Mouse (Mus musculus) layer of hippocampus, postnatal 10 days (tissue): Measurements from ENCODE around the gene Ubqln1. TPM values are rescaled to one million over a fixed set of nuclear protein-coding genes. Genes with fewer than 3 reads are reported as not detected.

ENCODE experiments used
- DNase-seq, 2 experiments: peaks; one replicate each; pipeline ENCODE4 v3.0.0; 2021; ENCODE audit warnings: low spot score in 2 of 2
- total RNA-seq, 2 experiments: library from RNA; stranded (reverse); gene quantifications; 2 replicates each; pipeline ENCODE4 v1.2.3; 2021

Ubqln1 gene
- total RNA-seq, 2 experiments from 2014 or later, result 129 to 135 TPM

GRCm38 (mm10) chr13:58201908-58202307 lies 13.5 kb downstream of the Ubqln1 start:
- no peak for DNase-seq

GRCm38 (mm10) chr13:58201343-58201742 lies 14.1 kb downstream of the Ubqln1 start:
- no peak for DNase-seq

- no peak for DNase-seq
Measured at GRCm38 (mm10) chr13:58197981-58198640, 17.3 kb downstream of the Ubqln1 start.

GRCm38 (mm10) chr13:58197211-58197610 lies 18.2 kb downstream of the Ubqln1 start:
- no peak for DNase-seq

GRCm38 (mm10) chr13:58194908-58195307 lies 20.5 kb downstream of the Ubqln1 start:
- DNase-seq, result no peak

GRCm38 (mm10) chr13:58193221-58193620 lies 22.2 kb downstream of the Ubqln1 start:
- no peak for DNase-seq

GRCm38 (mm10) chr13:58192146-58192545 lies 23.3 kb downstream of the Ubqln1 start:
- DNase-seq, result no peak

GRCm38 (mm10) chr13:58191516-58191915 lies 23.9 kb downstream of the Ubqln1 start:
- no peak for DNase-seq

- no peak for DNase-seq
Measured at GRCm38 (mm10) chr13:58189473-58189872, 26.0 kb downstream of the Ubqln1 start.

GRCm38 (mm10) chr13:58188412-58188811 lies 27.0 kb downstream of the Ubqln1 start:
- DNase-seq, result peak; percentile 82 to 83

- DNase-seq, result no peak
Measured at GRCm38 (mm10) chr13:58187751-58188150, 27.7 kb downstream of the Ubqln1 start.

- DNase-seq, result no peak
Measured at GRCm38 (mm10) chr13:58186281-58186680, 29.2 kb downstream of the Ubqln1 start.

GRCm38 (mm10) chr13:58184111-58184510 lies 31.3 kb downstream of the Ubqln1 start:
- DNase-seq, result no peak

- DNase-seq, result no peak
Measured at GRCm38 (mm10) chr13:58181607-58182551, 33.6 kb downstream of the Ubqln1 start.

GRCm38 (mm10) chr13:58177511-58178208 lies 37.8 kb downstream of the Ubqln1 start:
- peak; percentile 100 for DNase-seq

GRCm38 (mm10) chr13:58176105-58176504 lies 39.3 kb downstream of the Ubqln1 start:
- no peak for DNase-seq

- no peak for DNase-seq
Measured at GRCm38 (mm10) chr13:58168119-58168518, 47.3 kb downstream of the Ubqln1 start.

- DNase-seq, result no peak
Measured at GRCm38 (mm10) chr13:58163343-58163742, 52.1 kb downstream of the Ubqln1 start.

- DNase-seq, result no peak
Measured at GRCm38 (mm10) chr13:58160761-58161160, 54.7 kb downstream of the Ubqln1 start.

- peak; percentile 92 to 94 for DNase-seq
Measured at GRCm38 (mm10) chr13:58158099-58158912, 57.1 kb downstream of the Ubqln1 start.
